Mouse (Mus musculus) lung, embryonic 16.5 days (tissue): ENCODE results near the gene Gm10273. TPM values are rescaled to one million over a fixed set of nuclear protein-coding genes. Genes with fewer than 3 reads are reported as not detected.
A peak's percentile ranks its signal among the peaks of the same experiment; 100 is the strongest.

Source experiments
- ATAC-seq: fragments of 200-750 bp; cut with Nextera tagmentation; 2 replicates; pipeline ENCODE4 v1.8.0; 2017; ENCODE audit warnings: low read depth, mild to moderate bottlenecking, moderate library complexity
- H3K27ac ChIP-seq: fragments of 300-500 bp; sonication (generic); 2 replicates; pipeline ENCODE4 v1.5.1; 2014; ENCODE audit warnings: mild to moderate bottlenecking, control low read depth, low read length
- H3K27me3 ChIP-seq: fragments of 300-500 bp; sonication (generic); 2 replicates; pipeline ENCODE4 v1.6.1; 2014; ENCODE audit warnings: low read depth, low read length, mixed read lengths; ENCODE audit not compliant: control insufficient read depth, insufficient read depth
- H3K36me3 ChIP-seq: fragments of 300-500 bp; sonication (generic); 2 replicates; pipeline ENCODE4 v1.6.1; 2014; ENCODE audit warnings: low read length; ENCODE audit not compliant: control insufficient read depth, insufficient read depth
- H3K4me1 ChIP-seq: fragments of 300-500 bp; sonication (generic); replicated peaks from 2 replicates; pipeline ENCODE4 v1.6.1; 2014; ENCODE audit warnings: low read length, mixed read lengths; ENCODE audit not compliant: control insufficient read depth, insufficient read depth
- H3K4me2 ChIP-seq: fragments of 300-500 bp; sonication (generic); 2 replicates; pipeline ENCODE4 v1.6.1; 2014; ENCODE audit warnings: low read depth, low read length, control low read depth
- H3K4me3 ChIP-seq: fragments of 300-500 bp; sonication (generic); 2 replicates; pipeline ENCODE4 v1.5.1; 2014; ENCODE audit warnings: mild to moderate bottlenecking, low read length, control low read depth
- H3K9ac ChIP-seq: fragments of 300-500 bp; sonication (generic); 2 replicates; pipeline ENCODE4 v1.6.1; 2014; ENCODE audit warnings: low read length, control low read depth
- H3K9me3 ChIP-seq: fragments of 300-500 bp; sonication (generic); 2 replicates; pipeline ENCODE4 v1.6.1; 2016; ENCODE audit warnings: low read length; ENCODE audit not compliant: control insufficient read depth
- WGBS: fragments of 180-500 bp; shearing (Covaris S2); extraction: QIAGEN DNeasy Blood & Tissue Kit; methylation state at CpG from one replicate; pipeline ENCODE4 v1.1.7; 2014; 5-methylcytosine and 5-hydroxymethylcytosine counted together
- polyA plus RNA-seq: library from polyadenylated mRNA; unstranded; fragments of >200 nt; fragmentation: Nextera tagmentation; extraction: Ambion mirVana; gene quantifications from 2 replicates; pipeline ENCODE4 v1.2.1, GENCODE M21; 2015

Gm10273 gene
- polyA plus RNA-seq, 1 experiment from 2014 or later = 1.3 TPM

GRCm38 (mm10) chr10:59416623-59417022 lies 21.2 kb downstream of the Gm10273 start:
- H3K9me3 ChIP-seq = no peaks in the 10 kb centered on the region
- 62% methylated on average over 3 of the region's 3 CpGs for WGBS
- H3K27me3 ChIP-seq = no peaks in the 10 kb centered on the region
- no peak overlapping the region for H3K4me3 ChIP-seq
- H3K4me2 ChIP-seq = no peak overlapping the region
- peak; percentile 56; the same call in 1 of the 2 replicates for ATAC-seq
- H3K36me3 ChIP-seq = no peaks in the 10 kb centered on the region
- no peak overlapping the region for H3K9ac ChIP-seq
- H3K27ac ChIP-seq = peak overlapping the region; percentile 15; the same call in 1 of the 2 replicates
- H3K4me1 ChIP-seq = no peaks in the 10 kb centered on the region; the same call in 1 of the 2 replicates

- Histone ChIP-seq H3K4me3 (no peak overlapping the region), H3K4me2 (no peak overlapping the region), H3K27ac (no peak overlapping the region), H3K27me3 (no peaks in the 10 kb centered on the region), H3K36me3 (no peaks in the 10 kb centered on the region), H3K4me1 (peaks cover 6% of the 10 kb centered on the region), H3K9me3 (no peaks in the 10 kb centered on the region), H3K9ac (no peak overlapping the region)
- 71% methylated on average over 4 of the region's 4 CpGs for WGBS
- no peak for ATAC-seq
Observed at GRCm38 (mm10) chr10:59419516-59419915, 24.1 kb downstream of the Gm10273 start.

GRCm38 (mm10) chr10:59424453-59424852 lies 29.0 kb downstream of the Gm10273 start:
- 36% methylated on average over 3 of the region's 3 CpGs for WGBS

GRCm38 (mm10) chr10:59425369-59425768 lies 29.9 kb downstream of the Gm10273 start:
- Histone ChIP-seq H3K4me3 (no peak overlapping the region), H3K27me3 (no peaks in the 10 kb centered on the region), H3K4me1 (peaks cover 7% of the 10 kb centered on the region), H3K36me3 (no peaks in the 10 kb centered on the region), H3K4me2 (no peak overlapping the region), H3K27ac (peak overlapping the region; percentile 5), H3K9me3 (no peaks in the 10 kb centered on the region), H3K9ac (no peak overlapping the region)
- peak; percentile 89 for ATAC-seq
- 55% methylated on average over 7 of the region's 7 CpGs for WGBS

More at GRCm38 (mm10) chr10:59424453-59424852, 29.0 kb downstream of the Gm10273 start:
- Histone ChIP-seq H3K4me1 (peaks cover 7% of the 10 kb centered on the region), H3K4me3 (no peak overlapping the region), H3K9me3 (no peaks in the 10 kb centered on the region), H3K4me2 (no peak overlapping the region), H3K27me3 (no peaks in the 10 kb centered on the region), H3K27ac (no peak overlapping the region), H3K9ac (no peak overlapping the region), H3K36me3 (no peaks in the 10 kb centered on the region)
- ATAC-seq = no peak

GRCm38 (mm10) chr10:59426371-59426770 lies 30.9 kb downstream of the Gm10273 start:
- ATAC-seq = no peak
- H3K9me3 ChIP-seq = no peaks in the 10 kb centered on the region
- peaks cover 7% of the 10 kb centered on the region for H3K4me1 ChIP-seq
- H3K36me3 ChIP-seq = no peaks in the 10 kb centered on the region
- H3K27me3 ChIP-seq = no peaks in the 10 kb centered on the region
- no peak overlapping the region for H3K9ac ChIP-seq
- H3K4me2 ChIP-seq = no peak overlapping the region
- no peak overlapping the region for H3K27ac ChIP-seq
- 47% methylated on average over 4 of the region's 4 CpGs for WGBS
- H3K4me3 ChIP-seq = no peak overlapping the region

- H3K9ac ChIP-seq = no peak overlapping the region
- WGBS = 77% methylated on average over 16 of the region's 16 CpGs
- no peak overlapping the region for H3K27ac ChIP-seq
- no peaks in the 10 kb centered on the region for H3K9me3 ChIP-seq
- H3K27me3 ChIP-seq = no peaks in the 10 kb centered on the region
- no peak overlapping the region for H3K4me2 ChIP-seq
- ATAC-seq = no peak
- H3K4me1 ChIP-seq = peaks cover under 1% of the 10 kb centered on the region; the same call in 1 of the 2 replicates
- no peaks in the 10 kb centered on the region for H3K36me3 ChIP-seq
- H3K4me3 ChIP-seq = no peak overlapping the region
Observed at GRCm38 (mm10) chr10:59429448-59430135, 34.2 kb downstream of the Gm10273 start.

- Histone ChIP-seq H3K4me2 (no peak overlapping the region), H3K4me3 (no peak overlapping the region), H3K27me3 (no peaks in the 10 kb centered on the region), H3K4me1 (no peaks in the 10 kb centered on the region), H3K27ac (no peak overlapping the region), H3K9ac (no peak overlapping the region), H3K36me3 (no peaks in the 10 kb centered on the region), H3K9me3 (no peaks in the 10 kb centered on the region)
- ATAC-seq = no peak
- 24% methylated on average over 6 of the region's 6 CpGs for WGBS
Observed at GRCm38 (mm10) chr10:59430701-59431218, 35.3 kb downstream of the Gm10273 start.

GRCm38 (mm10) chr10:59435746-59436145 lies 40.3 kb downstream of the Gm10273 start:
- Histone ChIP-seq H3K4me1 (peaks cover 14% of the 10 kb centered on the region), H3K27me3 (no peaks in the 10 kb centered on the region), H3K9ac (no peak overlapping the region), H3K9me3 (no peaks in the 10 kb centered on the region), H3K4me3 (no peak overlapping the region), H3K4me2 (no peak overlapping the region), H3K27ac (no peak overlapping the region), H3K36me3 (no peaks in the 10 kb centered on the region)
- 92% methylated on average over 18 of the region's 18 CpGs for WGBS
- no peak for ATAC-seq

- Histone ChIP-seq H3K4me3 (no peak overlapping the region), H3K27me3 (no peaks in the 10 kb centered on the region), H3K4me1 (peaks cover 22% of the 10 kb centered on the region), H3K27ac (no peak overlapping the region), H3K36me3 (no peaks in the 10 kb centered on the region), H3K4me2 (no peak overlapping the region), H3K9me3 (no peaks in the 10 kb centered on the region), H3K9ac (no peak overlapping the region)
- WGBS = 87% methylated on average over 12 of the region's 12 CpGs
- no peak for ATAC-seq
Observed at GRCm38 (mm10) chr10:59438651-59439050, 43.2 kb downstream of the Gm10273 start.
